In the genomic region with DNA sequence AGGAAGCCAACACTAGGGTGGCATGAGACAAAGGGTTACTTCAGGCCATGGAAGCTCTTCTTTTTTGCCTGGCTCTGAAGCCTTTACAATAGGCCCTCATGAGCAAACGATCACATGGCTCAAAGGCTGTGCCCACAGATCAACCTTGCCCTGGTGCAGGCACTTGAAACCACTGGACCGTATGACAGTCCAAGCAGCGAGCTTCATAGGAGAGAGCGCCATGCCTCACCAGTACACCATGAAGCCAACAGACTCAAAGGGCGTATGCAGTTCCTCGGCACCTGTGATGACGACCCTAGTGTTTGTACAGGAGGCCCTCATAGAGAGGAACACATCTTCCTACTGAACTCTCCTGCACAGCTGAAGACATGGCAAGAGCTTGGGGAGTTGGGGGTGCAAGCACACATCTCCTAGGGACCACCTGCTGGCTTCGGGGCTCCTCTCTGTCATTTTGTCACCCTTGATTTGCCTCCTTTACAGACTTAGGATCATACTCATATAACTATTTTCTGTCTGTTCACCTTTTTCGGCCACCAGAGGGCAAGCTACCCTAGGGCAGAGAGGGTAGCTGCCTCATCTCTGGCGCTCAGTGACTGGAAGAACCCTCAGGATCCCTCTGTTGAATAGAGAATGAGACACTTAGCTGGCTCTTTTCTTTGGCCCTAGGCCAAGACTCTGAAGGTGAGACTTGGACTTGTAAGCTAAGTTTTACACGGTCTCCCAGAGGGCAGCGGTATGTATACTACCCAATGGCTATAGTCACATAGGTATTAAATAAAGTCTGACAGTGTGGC, we compare ENCODE assay signal across 8 mouse cellular contexts.
DNase-seq lines count a peak whose midpoint lies in the region; ATAC-seq and TF ChIP-seq lines count a peak whose summit lies in the region.

No protein-coding gene starts in this region.

- no peak overlapping the region for H3K4me3 ChIP-seq in bone marrow macrophage, adult 2 months (ENCODE audit: insufficient read depth, low read length)
- no peak overlapping the region for H3K4me3 ChIP-seq in forebrain, embryonic 11.5 days (ENCODE audit: low read depth, low read length)
- H3K4me3 ChIP-seq in hindbrain, embryonic 11.5 days (ENCODE audit: low read depth, low read length), result no peak overlapping the region
- H3K4me3 ChIP-seq in midbrain, embryonic 15.5 days, result no peak overlapping the region
- no peak overlapping the region for H3K4me3 ChIP-seq in spleen, adult 2 months (ENCODE audit: extremely low read depth, insufficient read depth, insufficient read length)

- no peak overlapping the region for H3K4me2 ChIP-seq in forebrain, embryonic 11.5 days (ENCODE audit: low read depth, low read length, severe bottlenecking)
- no peak overlapping the region for H3K4me2 ChIP-seq in hindbrain, embryonic 11.5 days (replicated peaks; ENCODE audit: low read depth, low read length)
- H3K4me2 ChIP-seq in midbrain, embryonic 15.5 days, result no peak overlapping the region

- peak; percentile 64; the same call in 1 of the 2 replicates for ATAC-seq in forebrain, embryonic 11.5 days (replicated peaks; ENCODE audit: low FRiP score)
- no peak for ATAC-seq in hindbrain, embryonic 11.5 days (ENCODE audit: low FRiP score)
- peak; percentile 51 for ATAC-seq in midbrain, embryonic 15.5 days (replicated peaks)

- DNase-seq in left cerebral cortex, adult 11 months (ENCODE audit: low spot score), result peak; percentile 47
- no peak for DNase-seq in left cerebral cortex, adult 8-10 months (ENCODE audit: low spot score in 2 of 2)
- peak; percentile 64 for DNase-seq in forebrain, embryonic 11.5 days (ENCODE audit: low spot score)
- DNase-seq in hindbrain, embryonic 11.5 days (ENCODE audit: low spot score), result peak; percentile 57
- peak; percentile 61 to 72 for DNase-seq in layer of hippocampus, postnatal 10 days (ENCODE audit: low spot score in 2 of 2)
- peak; percentile 52 to 72 for DNase-seq in spleen, adult 2 months (ENCODE audit: low read depth in 1 of 2, low spot score in 2 of 2)

- no peaks in the 10 kb centered on the region for H3K4me1 ChIP-seq in bone marrow macrophage, adult 2 months (ENCODE audit: control insufficient read depth, insufficient read depth, low read length)
- no peaks in the 10 kb centered on the region for H3K4me1 ChIP-seq in forebrain, embryonic 11.5 days (replicated peaks; ENCODE audit: control insufficient read depth, insufficient read depth, low read length)
- no peaks in the 10 kb centered on the region; the same call in 1 of the 2 replicates for H3K4me1 ChIP-seq in hindbrain, embryonic 11.5 days (replicated peaks; ENCODE audit: control insufficient read depth, insufficient read depth, low read length)
- peaks cover 5% of the 10 kb centered on the region; the same call in 1 of the 2 replicates for H3K4me1 ChIP-seq in midbrain, embryonic 15.5 days
- H3K4me1 ChIP-seq in spleen, adult 2 months (ENCODE audit: control insufficient read depth, insufficient read depth, insufficient read length), result peaks cover 5% of the 10 kb centered on the region; the same call in 1 of the 2 replicates

- no peak overlapping the region for H3K27ac ChIP-seq in bone marrow macrophage, adult 2 months (ENCODE audit: insufficient read depth, low read depth, low read length)
- no peak overlapping the region for H3K27ac ChIP-seq in forebrain, embryonic 11.5 days (ENCODE audit: low read depth, low read length)
- no peak overlapping the region for H3K27ac ChIP-seq in hindbrain, embryonic 11.5 days (ENCODE audit: low read depth, low read length)
- H3K27ac ChIP-seq in midbrain, embryonic 15.5 days, result no peak overlapping the region
- H3K27ac ChIP-seq in spleen, adult 2 months (ENCODE audit: insufficient read depth, low read length), result no peak overlapping the region

- H3K9me3 ChIP-seq in forebrain, embryonic 11.5 days (ENCODE audit: control insufficient read depth, low read length), result no peaks in the 10 kb centered on the region
- H3K9me3 ChIP-seq in hindbrain, embryonic 11.5 days (ENCODE audit: control insufficient read depth, low read length), result no peaks in the 10 kb centered on the region
- no peaks in the 10 kb centered on the region for H3K9me3 ChIP-seq in midbrain, embryonic 15.5 days

- WGBS in forebrain, embryonic 11.5 days, result 83% methylated on average over 12 of the region's 12 CpGs
- WGBS in hindbrain, embryonic 11.5 days, result 86% methylated on average over 12 of the region's 12 CpGs
- WGBS in midbrain, embryonic 15.5 days, result 77% methylated on average over 12 of the region's 12 CpGs
- WGBS in spleen, adult 2 months, result 78% methylated on average over 12 of the region's 12 CpGs

- no peak for TF ChIP-seq POLR2A in bone marrow macrophage, adult 2 months (IDR thresholded peaks at IDR 0.05; ENCODE audit: borderline replicate concordance, low read depth, low read length)
- no peak for TF ChIP-seq POLR2A in spleen, adult 2 months (IDR thresholded peaks at IDR 0.05; ENCODE audit: low read depth, low read length)

- H3K27me3 ChIP-seq in forebrain, embryonic 11.5 days (ENCODE audit: control insufficient read depth, insufficient read depth, low read length), result no peaks in the 10 kb centered on the region
- H3K27me3 ChIP-seq in hindbrain, embryonic 11.5 days (ENCODE audit: control insufficient read depth, insufficient read depth, low read length), result no peaks in the 10 kb centered on the region
- H3K27me3 ChIP-seq in midbrain, embryonic 15.5 days (replicated peaks), result no peaks in the 10 kb centered on the region
- no peaks in the 10 kb centered on the region for H3K27me3 ChIP-seq in spleen, adult 2 months (ENCODE audit: control insufficient read depth, insufficient read depth, low read length)

- TF ChIP-seq CTCF in bone marrow macrophage, adult 2 months (IDR thresholded peaks at IDR 0.05; ENCODE audit: low read depth, low read length), result peak; percentile 58
- TF ChIP-seq CTCF in spleen, adult 2 months (IDR thresholded peaks at IDR 0.05; ENCODE audit: extremely low read depth, insufficient read depth, insufficient read length, insufficient replicate concordance), result peak; percentile 76; the same call in 1 of the 2 replicates

- no peak overlapping the region for H3K9ac ChIP-seq in forebrain, embryonic 11.5 days (ENCODE audit: low read length)
- no peak overlapping the region for H3K9ac ChIP-seq in hindbrain, embryonic 11.5 days (ENCODE audit: low read depth, low read length)
- H3K9ac ChIP-seq in midbrain, embryonic 15.5 days, result no peak overlapping the region

- peaks cover 20% of the 10 kb centered on the region; the same call in 1 of the 2 replicates for H3K36me3 ChIP-seq in forebrain, embryonic 11.5 days (ENCODE audit: control insufficient read depth, insufficient read depth, low read length)
- peaks cover 17% of the 10 kb centered on the region for H3K36me3 ChIP-seq in hindbrain, embryonic 11.5 days (ENCODE audit: control insufficient read depth, insufficient read depth, low read length)
- peaks cover 55% of the 10 kb centered on the region for H3K36me3 ChIP-seq in midbrain, embryonic 15.5 days (replicated peaks)
- H3K36me3 ChIP-seq in spleen, adult 2 months (ENCODE audit: control insufficient read depth, insufficient read depth, low read length), result peaks cover 23% of the 10 kb centered on the region

Comparison
In these comparisons a context has a peak if more than half of its experiments do, and no peak if none do; other contexts are left out.
1. DNase-seq: peak in left cerebral cortex, adult 11 months (single experiment), forebrain, embryonic 11.5 days (single experiment), hindbrain, embryonic 11.5 days (single experiment), layer of hippocampus, postnatal 10 days (2 of 2) and spleen, adult 2 months (2 of 2); none in left cerebral cortex, adult 8-10 months (0 of 2).